10 mouse cellular contexts compared by ENCODE assay signal in genomic region chr16:43579111-43579510, GRCm38 (mm10).
A peak's percentile ranks its signal among the peaks of the same experiment; 100 is the strongest.
DNase-seq lines count a peak whose midpoint lies in the region; ATAC-seq and TF ChIP-seq lines count a peak whose summit lies in the region.
"Had no signal": no experiment of that assay in that cellular context is flagged by ENCODE, and none has a peak within 500 bp of the region (broad histone marks: within the 10 kb centered on the region; RNA-seq: fewer than 3 reads in every experiment).

No protein-coding gene starts in this region.

- peak; percentile 52 for DNase-seq in gastrocnemius, adult 2 months
- DNase-seq in gastrocnemius, postnatal 25 days = no peak
- peak; percentile 56 for DNase-seq in Patski (ENCODE audit: low read depth, low spot score)
- DNase-seq in heart, adult 18-20 months = peak; percentile 66 to 68
- DNase-seq in spleen, postnatal 36 days (ENCODE audit: low spot score in 2 of 2) = no peak
- DNase-seq: liver, embryonic 13.5 days had no signal

- POLR2A ChIA-PET in Patski (lab: Charles Lee) = no interaction called here

- no peaks in the 10 kb centered on the region for H3K9me3 ChIP-seq in kidney, embryonic 16.5 days (ENCODE audit: low read length)
- no peaks in the 10 kb centered on the region for H3K9me3 ChIP-seq in hindbrain, embryonic 12.5 days (replicated peaks)
- H3K9me3 ChIP-seq in hindbrain, embryonic 16.5 days (ENCODE audit: control insufficient read depth, low read length) = no peaks in the 10 kb centered on the region
- H3K9me3 ChIP-seq: liver, embryonic 13.5 days had no signal

- H3K27me3 ChIP-seq in Patski = no peaks in the 10 kb centered on the region
- H3K27me3 ChIP-seq in kidney, embryonic 16.5 days (ENCODE audit: insufficient read depth, low read length) = no peaks in the 10 kb centered on the region
- H3K27me3 ChIP-seq in hindbrain, embryonic 12.5 days = no peaks in the 10 kb centered on the region
- H3K27me3 ChIP-seq in hindbrain, embryonic 16.5 days (replicated peaks; ENCODE audit: control insufficient read depth, insufficient read depth, low read length) = no peaks in the 10 kb centered on the region
- H3K27me3 ChIP-seq: liver, embryonic 13.5 days had no signal

- no peak overlapping the region for H3K4me3 ChIP-seq in gastrocnemius, adult 2 months
- H3K4me3 ChIP-seq in kidney, embryonic 16.5 days (ENCODE audit: low read length) = no peak overlapping the region
- H3K4me3 ChIP-seq in hindbrain, embryonic 12.5 days = no peak overlapping the region
- no peak overlapping the region for H3K4me3 ChIP-seq in hindbrain, embryonic 16.5 days (ENCODE audit: low read length)
- H3K4me3 ChIP-seq: liver, embryonic 13.5 days had no signal

- no peak for ATAC-seq in Patski
- no peak for ATAC-seq in kidney, embryonic 16.5 days (ENCODE audit: low FRiP score, low TSS enrichment)
- ATAC-seq in hindbrain, embryonic 12.5 days (ENCODE audit: low FRiP score) = no peak
- ATAC-seq in hindbrain, embryonic 16.5 days = no peak

- CTCF ChIA-PET in Patski (lab: Charles Lee) = interaction anchor here (1.3 kb wide), 1 partner anchor 26 kb away, joined by 5 read pairs; no protein-coding TSS in a partner anchor

- WGBS in kidney, embryonic 16.5 days = 90% methylated on average over 4 of the region's 4 CpGs
- WGBS in hindbrain, embryonic 12.5 days = 95% methylated on average over 4 of the region's 4 CpGs
- 88% methylated on average over 4 of the region's 4 CpGs for WGBS in hindbrain, embryonic 16.5 days

- peaks cover 40% of the 10 kb centered on the region for H3K4me1 ChIP-seq in kidney, embryonic 16.5 days (ENCODE audit: insufficient read depth, low read length)
- H3K4me1 ChIP-seq in hindbrain, embryonic 12.5 days = peaks cover 32% of the 10 kb centered on the region
- peaks cover 15% of the 10 kb centered on the region for H3K4me1 ChIP-seq in hindbrain, embryonic 16.5 days (ENCODE audit: control insufficient read depth, insufficient read depth, low read depth, low read length)
- H3K4me1 ChIP-seq: liver, embryonic 13.5 days had no signal

- peak overlapping the region; percentile 86 for H3K27ac ChIP-seq in gastrocnemius, adult 2 months
- H3K27ac ChIP-seq in kidney, embryonic 16.5 days (ENCODE audit: low read length) = 0 out of 2 replicates have a peak overlapping the region, but pooled peaks have one; percentile 3
- no peak overlapping the region for H3K27ac ChIP-seq in hindbrain, embryonic 12.5 days
- H3K27ac ChIP-seq in hindbrain, embryonic 16.5 days (ENCODE audit: low read depth, low read length) = no peak overlapping the region
- H3K27ac ChIP-seq: hindbrain, embryonic 14.5 days; liver, embryonic 13.5 days had no signal

- no peak overlapping the region for H3K9ac ChIP-seq in kidney, embryonic 16.5 days (replicated peaks; ENCODE audit: low read length)
- no peak overlapping the region for H3K9ac ChIP-seq in hindbrain, embryonic 12.5 days
- no peak overlapping the region for H3K9ac ChIP-seq in hindbrain, embryonic 16.5 days (ENCODE audit: low read depth, low read length)
- H3K9ac ChIP-seq: hindbrain, embryonic 14.5 days; liver, embryonic 13.5 days had no signal

- intact Hi-C loops in gastrocnemius, adult 2 months (cut with DNase I) = loop anchor here (5.0 kb wide), 2 partner anchors 42 to 192 kb away; no protein-coding TSS in a partner anchor

- H3K36me3 ChIP-seq in kidney, embryonic 16.5 days (ENCODE audit: insufficient read depth, low read length) = no peaks in the 10 kb centered on the region
- H3K36me3 ChIP-seq in hindbrain, embryonic 12.5 days = peaks cover 12% of the 10 kb centered on the region; the same call in 1 of the 2 replicates
- no peaks in the 10 kb centered on the region for H3K36me3 ChIP-seq in hindbrain, embryonic 16.5 days (ENCODE audit: control insufficient read depth, insufficient read depth, low read length)
- H3K36me3 ChIP-seq: liver, embryonic 13.5 days had no signal

- no peak overlapping the region for H3K4me2 ChIP-seq in kidney, embryonic 16.5 days (replicated peaks; ENCODE audit: low read depth, low read length)
- H3K4me2 ChIP-seq in hindbrain, embryonic 12.5 days (replicated peaks) = no peak overlapping the region
- no peak overlapping the region for H3K4me2 ChIP-seq in hindbrain, embryonic 16.5 days (ENCODE audit: low read length)
- H3K4me2 ChIP-seq: hindbrain, embryonic 14.5 days; liver, embryonic 13.5 days had no signal

- in situ Hi-C loops in Patski (cut with MboI; ENCODE audit: low pct_unique_long_range_greater_than_20kb) = loop anchor here (25.0 kb wide), 1 partner anchor 742 kb away; no protein-coding TSS in a partner anchor

- TF ChIP-seq CTCF in gastrocnemius, adult 2 months (IDR thresholded peaks at IDR 0.05) = no peak
- no peak for TF ChIP-seq CTCF in Patski (IDR thresholded peaks at IDR 0.05)

Comparison
In these comparisons a context has a peak if more than half of its experiments do, and no peak if none do; other contexts are left out.
1. DNase-seq: peak in gastrocnemius, adult 2 months (single experiment), Patski (single experiment) and heart, adult 18-20 months (2 of 2); none in gastrocnemius, postnatal 25 days (single experiment) and spleen, postnatal 36 days (0 of 2).
2. H3K27ac ChIP-seq: peak in gastrocnemius, adult 2 months (single experiment) and kidney, embryonic 16.5 days (single experiment); none in hindbrain, embryonic 12.5 days (single experiment) and hindbrain, embryonic 16.5 days (single experiment).